Mouse (Mus musculus) kidney, adult 2 months (tissue): ENCODE data around the gene Plek.

Experiments
- CTCF ChIP-seq: fragments of 200-500 bp; conservative IDR thresholded peaks from 2 replicates; pipeline ENCODE4 v1.5.1; 2011; ENCODE audit warnings: low read depth, mild to moderate bottlenecking, control low read depth, low read length, moderate library complexity, mixed read lengths; ENCODE audit not compliant: insufficient read depth, insufficient read length
- POLR2A ChIP-seq: fragments of 200-500 bp; IDR thresholded peaks from one replicate; pipeline ENCODE4 v1.6.1; 2011; ENCODE audit warnings: low read depth, low read length, control low read depth

DNA sequence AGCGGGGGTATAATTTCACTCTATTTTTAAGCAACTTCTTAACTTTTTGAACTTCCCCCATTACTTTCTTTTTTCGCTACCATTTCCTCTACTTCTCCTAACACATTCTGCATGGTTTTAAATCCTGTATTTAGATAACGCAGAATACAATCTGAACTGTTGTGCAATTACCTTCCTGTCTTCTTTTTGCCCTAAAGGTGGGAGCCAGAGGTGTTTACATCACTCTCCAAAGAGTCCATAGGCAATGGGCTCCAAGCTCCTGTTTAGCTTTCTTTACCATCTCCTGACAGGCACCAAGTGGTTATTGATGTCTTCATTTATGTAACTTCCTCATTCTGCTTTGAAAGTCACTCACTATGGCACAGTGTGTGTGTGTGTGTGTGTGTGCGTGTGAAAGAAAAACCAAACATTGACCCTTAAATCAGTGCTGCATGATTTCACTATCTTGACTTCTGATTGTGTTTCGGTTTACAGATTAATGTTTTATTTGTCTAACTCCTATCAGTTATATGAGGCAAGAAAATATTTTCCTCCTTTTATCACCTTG, 73.9 kb downstream of the Plek start:
- TF ChIP-seq CTCF (no peak), POLR2A (no peak)
